Mouse (Mus musculus) gonadal fat pad, adult 2 months (tissue): ENCODE results near the gene Dnaic1. TPM values are rescaled to one million over a fixed set of nuclear protein-coding genes. Genes with fewer than 3 reads are reported as not detected.

ENCODE experiments used
- DNase-seq: peaks from one replicate; pipeline ENCODE4 v3.0.0-alpha.2; 2012; ENCODE audit warnings: low read depth
- polyA plus RNA-seq: library from polyadenylated mRNA; depleted of rRNA; stranded (reverse); fragments of >200 nt; gene quantifications from 2 replicates; pipeline ENCODE4 v1.2.3, GENCODE M21; 2012

Dnaic1 gene
- polyA plus RNA-seq, 1 experiment = 1.5 TPM

DNA sequence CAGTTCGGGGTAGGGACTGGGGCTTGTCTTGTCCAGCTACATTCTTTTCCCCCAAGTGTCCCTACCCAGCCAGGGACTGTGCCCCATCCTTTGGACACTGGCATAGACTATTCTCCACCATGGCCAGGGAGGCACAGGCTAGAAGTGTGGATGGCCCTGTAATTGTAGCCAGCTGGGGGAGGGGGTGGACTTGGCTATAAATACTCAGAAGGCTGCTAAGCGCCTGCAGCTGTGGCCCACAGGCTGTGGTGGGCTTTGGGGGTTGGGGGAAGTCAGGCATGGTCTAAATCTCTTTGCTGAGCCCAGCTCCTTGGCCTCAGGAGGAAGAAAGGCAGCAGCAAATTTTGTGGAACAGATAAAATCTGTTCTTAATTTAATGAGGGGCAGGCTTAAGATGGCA, 66.3 kb downstream of the Dnaic1 start:
- no peak for DNase-seq

DNA sequence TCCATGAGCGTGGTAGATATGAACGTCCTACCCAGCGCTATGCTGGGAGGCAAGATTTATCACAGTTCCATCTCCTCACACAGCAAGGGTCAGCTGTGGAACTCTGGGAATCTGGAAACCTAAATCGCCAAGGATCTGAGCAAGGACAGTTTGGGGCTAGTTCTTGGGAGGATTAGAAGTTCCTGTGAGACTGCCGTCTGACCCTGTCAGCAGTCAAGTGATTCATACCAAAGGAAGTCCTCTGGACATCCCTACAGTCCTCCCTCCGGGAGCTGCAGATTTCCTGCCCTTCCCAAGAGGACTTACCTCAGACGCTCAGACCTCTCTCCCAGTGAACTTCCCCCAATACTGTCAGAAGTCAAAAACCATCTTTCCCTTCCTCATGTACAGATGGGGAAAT, 66.8 kb downstream of the Dnaic1 start:
- DNase-seq = no peak

DNA sequence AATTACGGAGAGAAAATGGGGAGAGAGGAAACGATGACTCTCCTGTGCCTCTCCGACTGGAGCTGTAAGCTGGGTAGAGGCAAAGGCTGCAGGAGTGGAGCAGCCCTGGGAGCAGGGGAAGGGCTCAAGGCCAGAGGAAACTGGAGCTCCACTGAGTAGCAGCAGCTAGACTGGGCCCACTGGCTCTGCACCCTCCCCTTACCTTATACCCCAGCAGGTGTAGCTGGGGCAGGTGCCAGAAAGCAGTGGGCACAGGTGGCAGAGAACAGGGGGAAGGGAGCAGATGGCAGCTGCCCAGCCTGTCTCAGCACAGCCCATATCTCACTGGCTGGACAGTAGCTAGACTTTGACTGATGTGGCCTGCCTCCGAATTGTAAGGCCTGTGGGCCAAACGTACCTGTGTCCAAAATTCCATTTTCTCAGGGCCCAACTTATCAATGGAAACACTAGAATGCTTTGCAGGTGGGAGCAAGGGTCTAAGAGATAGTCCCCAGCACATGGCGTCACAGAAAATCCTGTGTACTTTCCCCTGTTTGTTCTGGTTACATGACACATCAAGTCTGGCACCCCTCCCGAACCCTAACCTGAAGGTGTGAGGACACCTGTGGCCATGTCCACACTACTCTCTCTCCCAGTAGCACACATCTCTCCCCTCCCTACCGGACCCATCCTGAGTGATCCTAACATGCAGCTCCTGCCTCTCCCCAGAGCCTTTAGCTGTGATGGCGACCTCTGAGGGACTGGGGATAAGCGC, 67.5 kb downstream of the Dnaic1 start:
- DNase-seq = no peak

DNA sequence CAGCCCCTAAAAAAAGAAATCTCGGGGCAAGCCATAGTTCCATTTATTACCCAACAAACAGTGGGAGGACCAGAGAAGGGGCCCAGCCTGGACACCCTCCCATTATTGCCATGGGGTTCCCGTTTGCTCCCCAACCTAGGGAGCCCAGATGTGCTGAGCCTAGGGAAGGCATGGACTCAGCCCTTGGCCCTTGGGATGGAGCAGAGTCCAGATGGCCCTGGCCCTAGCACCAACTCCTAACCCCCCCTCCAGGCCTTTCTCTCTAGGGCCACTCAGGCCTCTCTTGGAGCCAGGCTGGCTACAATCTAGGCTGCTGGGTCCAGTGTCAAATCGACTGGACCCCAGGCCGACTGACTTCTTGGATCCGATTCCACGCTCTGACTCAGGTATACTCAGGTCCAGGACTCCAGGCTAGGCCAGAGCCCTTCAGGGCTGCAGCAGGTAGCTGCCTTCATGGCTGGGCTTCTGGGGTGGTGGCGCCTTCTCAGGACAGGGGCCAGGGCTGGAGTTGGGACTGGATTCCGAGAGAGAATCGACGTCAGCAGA, 68.7 kb downstream of the Dnaic1 start:
- no peak for DNase-seq

DNA sequence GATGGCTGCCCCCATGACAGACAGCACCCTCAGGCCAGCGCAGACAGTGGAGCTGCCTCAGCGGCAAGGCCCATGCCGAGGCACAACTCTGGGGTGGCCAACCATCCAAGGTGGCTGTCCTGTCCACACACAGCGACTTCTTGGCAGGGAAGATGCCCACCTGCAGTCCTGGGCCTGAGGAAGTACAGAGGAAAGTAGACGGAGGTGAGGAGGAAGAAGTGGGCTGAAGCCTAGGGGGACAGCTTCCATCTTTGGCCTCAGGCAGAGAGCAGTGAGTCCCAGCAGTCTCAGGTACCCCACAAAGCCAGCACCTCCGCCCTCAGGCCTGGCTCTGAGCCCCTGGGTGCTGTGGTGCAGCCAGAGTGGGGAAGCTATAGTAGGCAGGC, 69.2 kb downstream of the Dnaic1 start:
- no peak for DNase-seq

DNA sequence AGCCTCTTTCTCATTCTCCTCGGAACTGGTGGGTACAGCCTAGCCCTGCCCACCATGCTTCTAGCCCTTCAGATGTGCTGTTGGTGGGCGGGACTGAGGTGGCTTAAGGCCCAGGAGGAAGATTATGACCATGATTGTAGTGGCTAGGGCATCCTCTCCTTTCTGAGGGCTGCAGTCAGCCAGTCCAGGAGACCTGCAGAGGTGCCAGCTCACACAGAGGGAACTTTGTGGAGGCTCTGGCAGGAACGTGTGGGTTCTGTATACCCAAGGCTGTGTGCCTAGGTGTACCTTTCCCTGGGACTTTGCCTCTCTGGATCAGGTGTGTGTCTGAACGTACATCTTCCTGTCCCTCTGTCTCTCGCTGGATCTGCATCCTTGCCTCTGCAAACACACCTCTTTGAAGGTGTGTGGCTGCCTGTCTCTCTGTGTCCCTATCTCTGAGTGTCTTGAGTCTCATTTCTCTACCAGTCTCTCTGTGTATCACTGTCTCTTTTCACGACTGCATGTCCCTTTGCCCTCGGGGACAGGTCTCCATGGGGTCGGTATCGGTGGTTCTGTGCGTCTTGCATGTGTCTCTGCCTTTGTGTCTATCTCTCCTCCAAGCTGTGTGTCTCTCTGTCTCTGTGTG, 69.8 kb downstream of the Dnaic1 start:
- no peak for DNase-seq

DNA sequence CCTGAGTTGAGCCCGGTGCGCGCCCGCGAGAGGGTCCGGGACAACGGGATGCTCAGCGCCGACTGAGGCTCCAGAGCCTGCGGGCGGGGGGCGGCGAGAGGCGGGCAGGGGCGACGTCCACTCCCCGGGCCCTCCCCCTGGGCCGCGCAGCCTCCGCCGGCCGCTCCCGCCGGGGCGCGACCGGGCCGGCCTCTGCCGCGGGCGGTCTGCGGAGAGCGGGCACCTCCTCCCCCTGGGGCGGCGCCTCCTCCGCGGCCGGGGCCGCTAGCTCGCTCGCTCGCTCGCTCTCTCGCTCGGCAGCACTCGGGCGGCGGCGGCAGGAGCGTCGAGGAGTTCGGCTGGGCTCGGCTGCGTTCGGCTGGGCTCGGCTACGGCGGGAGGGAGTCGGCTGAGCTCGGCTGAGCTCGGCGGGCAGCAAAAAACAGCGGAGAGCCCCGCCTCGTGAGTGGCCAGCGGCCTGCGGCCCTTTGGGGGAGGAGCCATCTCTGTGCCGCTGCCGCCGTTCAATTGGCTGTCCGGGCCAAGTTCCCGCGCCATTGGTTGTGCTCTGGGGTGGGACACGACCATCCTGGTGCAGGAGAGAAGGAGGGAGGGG, 70.4 kb downstream of the Dnaic1 start, which contains the start of gene Enho:
Enho (minus strand) TSS at position 412 of the 595 bp plus-strand sequence.
- DNase-seq = no peak

DNA sequence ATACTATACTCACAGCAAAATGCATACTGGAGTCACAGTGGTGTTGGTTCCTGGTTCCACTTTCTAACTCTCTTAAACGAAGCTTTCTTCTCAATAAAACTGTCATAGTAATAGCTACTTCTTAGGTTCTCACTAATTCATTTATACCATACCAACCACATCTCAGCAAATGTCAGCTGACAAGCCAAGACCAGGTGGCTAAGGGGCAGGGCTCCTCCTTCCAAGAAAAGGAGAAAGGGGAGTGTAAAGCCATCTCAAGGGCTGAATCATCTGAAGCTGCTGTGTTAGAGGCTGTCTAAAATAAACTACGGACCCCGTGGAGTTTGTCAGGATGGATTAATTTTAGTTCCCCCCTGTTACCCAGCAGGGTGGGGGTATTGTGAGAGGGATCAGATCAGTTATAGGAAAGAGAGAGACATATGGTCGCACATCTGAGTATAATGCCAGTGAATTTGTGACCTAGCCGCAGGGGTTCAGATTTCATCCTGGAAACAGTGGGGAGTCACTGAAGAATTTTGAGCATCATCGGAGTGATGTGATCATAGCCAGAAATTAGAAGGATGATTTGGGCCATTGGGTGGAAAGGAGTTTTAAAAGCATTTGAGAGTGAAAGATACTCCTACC, 71.7 kb downstream of the Dnaic1 start:
- no peak for DNase-seq

DNA sequence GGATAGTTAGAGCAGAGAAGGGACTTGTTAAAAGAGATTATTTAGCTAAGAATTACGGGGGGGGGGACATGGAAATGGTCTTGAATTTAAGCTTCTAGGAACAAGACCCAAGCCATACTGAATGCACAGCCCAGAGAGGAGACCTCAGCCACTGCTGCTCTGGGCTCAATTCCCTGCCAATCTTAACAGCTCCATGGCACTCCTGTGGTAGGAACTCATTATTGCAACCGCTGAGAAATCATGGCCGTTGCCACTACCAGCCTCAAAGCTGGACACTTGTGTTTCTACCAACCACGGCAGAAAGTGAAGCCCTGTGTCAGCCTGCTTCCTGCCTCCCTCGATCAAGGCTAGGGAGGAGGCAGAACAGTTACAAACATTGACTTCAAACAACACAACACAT, 75.9 kb downstream of the Dnaic1 start:
- DNase-seq = no peak

DNA sequence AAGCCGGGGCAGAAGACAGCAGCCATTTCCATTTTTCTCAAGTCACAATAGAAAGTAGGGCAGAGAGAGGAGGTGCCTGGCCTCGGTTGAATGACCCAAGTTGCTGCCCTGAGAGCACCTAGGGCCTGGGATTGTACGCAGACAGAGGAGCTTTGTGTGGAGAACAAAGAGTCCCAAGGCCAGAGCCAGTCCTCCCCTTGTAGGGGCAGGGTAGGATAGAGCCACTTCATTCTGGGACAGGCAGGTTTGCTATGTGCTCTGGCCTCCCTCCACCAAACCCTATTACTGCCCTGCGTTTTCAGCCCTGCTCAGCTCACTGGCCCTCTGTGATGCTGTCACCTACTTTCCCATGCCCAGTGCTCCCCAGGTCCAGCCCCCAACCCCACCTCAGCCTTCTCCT, 78.6 kb downstream of the Dnaic1 start:
- DNase-seq = no peak

DNA sequence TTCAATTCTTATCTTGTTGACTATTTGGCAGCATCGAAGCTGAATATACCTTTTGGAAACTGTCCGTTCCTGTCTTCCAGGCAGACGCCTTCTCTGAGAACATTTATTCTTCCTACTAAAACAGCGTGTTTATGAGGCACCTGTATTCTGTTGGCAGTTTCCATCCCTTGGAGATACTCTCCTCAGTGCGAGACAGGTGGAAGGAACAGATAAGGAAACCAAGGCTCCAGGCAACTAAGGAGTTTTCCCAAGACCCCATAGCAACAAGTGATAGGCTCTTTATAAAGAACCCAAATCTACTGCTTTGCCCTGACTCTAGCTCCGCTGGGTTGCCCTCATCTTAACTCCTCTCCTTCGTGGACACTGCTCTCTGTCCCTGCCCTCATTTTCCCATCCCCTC, 79.1 kb downstream of the Dnaic1 start:
- no peak for DNase-seq

DNA sequence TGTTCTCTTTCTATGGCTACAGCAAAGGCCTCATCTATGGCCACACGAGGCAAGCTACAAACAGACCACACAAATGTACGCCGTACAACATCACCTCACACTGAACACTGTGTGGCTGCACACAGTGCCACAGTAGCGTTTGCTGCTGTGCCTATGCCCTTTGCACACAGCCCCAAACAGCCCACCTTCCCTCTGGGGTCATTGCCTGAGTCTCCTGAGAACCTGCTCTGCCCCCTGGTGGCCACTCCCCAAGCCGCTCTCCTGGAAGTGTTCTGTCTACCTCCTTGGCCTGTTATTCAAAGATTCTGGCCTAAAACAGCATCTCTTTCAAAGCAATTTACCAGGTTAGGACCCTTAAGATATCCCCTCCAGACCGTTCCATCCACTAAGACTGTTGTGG, 83.7 kb downstream of the Dnaic1 start:
- no peak for DNase-seq

DNA sequence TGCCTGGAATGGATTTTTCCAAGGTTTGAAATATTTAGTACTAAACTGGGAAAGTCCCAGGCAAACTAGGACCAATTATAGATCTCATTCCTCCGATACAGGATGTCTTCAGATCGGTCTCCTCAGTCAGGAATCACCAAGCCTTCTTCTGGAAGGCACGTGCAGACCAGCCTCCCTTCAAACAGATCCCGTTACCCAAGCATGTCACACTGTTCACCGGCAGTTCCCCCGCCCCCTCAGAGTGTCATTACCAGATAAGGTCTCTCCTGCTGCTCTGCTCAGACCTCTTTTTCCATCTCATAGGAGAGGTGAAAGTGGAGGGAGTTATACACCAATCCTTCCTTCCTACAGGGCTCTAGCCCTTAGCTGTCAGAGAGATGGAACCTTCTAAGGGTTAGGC, 84.2 kb downstream of the Dnaic1 start:
- DNase-seq = no peak

DNA sequence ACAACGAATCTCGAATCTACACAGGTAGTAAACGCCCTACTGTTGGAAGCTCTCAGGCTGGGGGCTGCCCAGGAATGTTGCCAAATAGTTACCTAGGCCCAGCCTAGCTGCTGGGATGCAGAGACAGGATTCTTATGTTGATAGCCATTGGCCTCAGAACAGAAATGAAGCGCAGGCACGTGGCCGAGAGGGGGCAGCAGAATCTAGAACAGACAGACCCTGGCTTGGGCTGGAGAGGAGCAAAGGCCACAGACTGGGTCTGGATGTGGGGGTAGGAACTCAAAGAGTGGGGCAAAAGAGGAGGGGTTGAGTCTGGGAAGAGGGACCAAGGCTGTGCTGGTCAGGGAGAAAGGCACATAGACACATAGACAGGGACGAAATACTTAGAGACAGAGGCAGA, 84.6 kb downstream of the Dnaic1 start:
- DNase-seq = no peak

DNA sequence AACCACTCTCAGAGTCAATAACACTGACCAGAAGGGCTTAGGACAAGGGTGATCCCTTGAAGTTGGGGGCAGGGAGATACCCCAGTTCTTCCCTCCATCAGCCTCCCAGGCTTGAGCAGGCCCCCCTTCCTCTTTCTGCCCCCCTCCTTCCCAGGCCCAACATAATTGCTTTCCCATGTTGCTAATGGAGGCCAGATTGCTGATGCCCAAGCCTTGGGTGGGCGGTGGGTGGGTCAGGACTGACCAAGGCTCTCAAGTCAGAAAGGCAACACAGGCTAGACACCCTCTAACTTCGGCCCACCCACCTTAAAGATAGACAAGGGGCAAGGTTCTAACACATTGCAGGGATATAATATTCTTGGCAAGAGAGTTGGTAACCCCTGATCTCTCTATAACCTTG, 86.0 kb downstream of the Dnaic1 start:
- no peak for DNase-seq

DNA sequence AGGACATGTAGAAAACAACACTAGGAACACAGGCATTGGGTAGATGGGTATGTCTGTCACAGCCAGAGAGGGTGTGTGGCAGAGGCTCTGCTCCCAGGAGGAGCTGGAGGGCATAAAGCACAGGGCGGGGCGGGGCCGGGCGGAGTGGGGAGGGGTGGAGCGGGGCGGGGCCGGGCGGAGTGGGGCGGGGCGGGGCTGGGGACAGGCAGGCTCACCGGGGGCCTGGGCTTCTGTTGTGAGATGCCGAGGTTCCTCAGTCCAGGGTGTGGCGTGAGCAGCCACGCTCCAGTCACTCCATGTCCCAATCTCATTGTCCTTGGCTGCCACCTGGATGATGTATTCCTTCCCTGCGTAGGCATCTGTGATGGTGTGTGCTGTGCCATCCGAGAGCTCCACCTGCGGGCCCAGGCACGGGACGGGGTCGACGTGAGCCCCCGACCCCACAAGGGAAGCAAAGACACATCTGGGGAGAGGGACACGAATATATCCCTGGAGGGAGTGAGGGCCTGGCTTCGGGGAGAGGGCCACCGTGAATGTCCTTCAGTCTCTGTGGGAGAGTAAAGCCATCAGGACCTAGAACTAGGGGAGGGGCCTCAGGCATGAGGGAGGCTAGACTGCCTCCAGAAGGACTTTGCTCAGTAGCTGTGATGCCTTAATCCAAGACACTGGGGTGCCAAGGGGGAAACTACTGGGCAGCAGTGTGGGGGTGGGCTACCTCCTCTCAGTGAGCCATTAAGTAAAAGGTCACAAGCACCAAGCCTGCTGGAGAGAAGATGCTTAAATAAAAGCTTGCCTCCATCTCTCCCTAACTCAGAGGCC, 89.2 kb downstream of the Dnaic1 start:
- DNase-seq = no peak

DNA sequence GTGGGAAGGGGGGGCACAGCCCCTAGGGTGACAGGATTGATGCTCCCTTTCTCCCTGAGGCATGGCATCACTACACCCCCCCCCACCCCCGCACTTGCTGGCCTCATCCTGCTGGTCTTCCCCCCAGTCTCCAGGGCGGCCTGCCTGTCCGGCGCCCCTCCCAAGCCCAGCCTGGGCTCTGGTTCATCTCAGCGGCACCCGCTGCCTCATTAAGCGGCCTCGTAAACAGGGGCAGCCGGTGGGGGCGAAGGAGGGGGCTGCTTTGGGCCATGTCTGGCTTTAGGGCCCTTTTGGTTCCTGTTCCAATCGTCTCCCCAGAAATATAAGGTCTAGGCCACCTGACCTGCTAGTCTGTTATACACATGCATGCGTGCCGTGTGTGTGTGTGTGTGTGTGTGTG, 90.0 kb downstream of the Dnaic1 start:
- DNase-seq = no peak

DNA sequence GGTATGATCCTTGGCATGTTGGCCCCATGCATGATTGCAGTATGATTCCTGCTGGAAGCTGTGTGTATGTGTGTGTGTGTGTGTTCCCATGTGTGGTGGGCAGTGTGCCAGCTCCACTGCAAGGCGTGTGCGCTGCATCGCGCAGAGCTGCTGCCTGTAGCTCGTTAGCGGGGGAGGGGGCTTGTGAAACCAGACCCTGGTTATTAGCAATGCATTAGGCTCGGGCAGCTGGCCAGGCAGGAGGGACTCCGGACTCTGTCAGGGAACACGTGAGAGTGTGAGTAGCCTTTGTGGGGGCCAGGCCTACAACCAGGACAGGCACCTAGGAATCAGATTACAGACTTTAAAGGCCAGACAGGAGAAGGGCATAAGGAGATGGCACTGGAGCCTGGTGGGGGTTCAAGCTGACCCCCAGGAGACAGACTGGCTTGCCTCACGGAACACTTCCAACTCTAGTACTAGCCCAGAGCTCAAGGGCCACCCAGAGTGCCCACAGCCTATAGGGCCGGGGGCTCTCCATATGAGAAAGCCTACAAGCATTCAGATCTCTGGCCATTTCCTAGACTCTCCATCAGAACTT, 91.4 kb downstream of the Dnaic1 start:
- no peak for DNase-seq

DNA sequence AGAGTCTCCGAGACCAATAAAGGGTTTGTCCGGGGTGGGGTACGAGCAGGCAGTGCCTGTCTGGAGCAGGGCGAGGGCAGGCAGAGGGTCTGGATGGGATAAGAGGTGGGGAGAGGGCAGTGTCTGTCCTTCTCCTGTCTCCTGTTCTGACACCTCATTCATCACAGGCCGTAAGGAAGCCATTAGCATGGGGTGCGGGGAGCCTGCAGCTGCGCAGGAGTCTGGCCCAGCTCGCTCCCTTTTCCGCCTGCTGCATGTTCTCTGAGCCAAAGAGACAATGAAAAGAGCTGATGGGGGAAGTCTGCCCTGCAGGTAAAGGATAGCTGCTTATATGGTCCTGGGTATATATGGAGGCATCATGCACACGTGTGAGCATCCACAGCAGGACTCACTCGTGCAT, 93.1 kb downstream of the Dnaic1 start:
- no peak for DNase-seq

DNA sequence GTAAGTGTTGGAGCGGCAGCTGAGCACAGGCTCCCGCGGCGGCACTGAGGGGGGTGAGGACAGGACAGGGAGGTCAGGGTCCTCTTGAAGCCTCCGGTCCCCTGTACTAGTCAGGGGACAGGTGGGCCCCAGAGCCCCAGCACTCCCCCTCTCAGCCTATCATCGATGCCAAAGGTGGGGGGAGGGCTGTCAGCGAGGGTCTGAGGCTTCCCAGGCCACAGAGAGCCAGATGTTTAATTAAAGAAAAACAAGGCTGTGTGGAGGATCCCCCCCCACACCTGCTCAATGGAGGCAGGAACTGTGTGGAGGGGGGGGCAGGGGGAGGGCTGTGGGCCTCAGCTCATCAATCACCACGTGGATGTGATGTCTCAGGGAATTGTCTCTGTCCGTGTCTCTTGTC, 94.0 kb downstream of the Dnaic1 start:
- DNase-seq = no peak

DNA sequence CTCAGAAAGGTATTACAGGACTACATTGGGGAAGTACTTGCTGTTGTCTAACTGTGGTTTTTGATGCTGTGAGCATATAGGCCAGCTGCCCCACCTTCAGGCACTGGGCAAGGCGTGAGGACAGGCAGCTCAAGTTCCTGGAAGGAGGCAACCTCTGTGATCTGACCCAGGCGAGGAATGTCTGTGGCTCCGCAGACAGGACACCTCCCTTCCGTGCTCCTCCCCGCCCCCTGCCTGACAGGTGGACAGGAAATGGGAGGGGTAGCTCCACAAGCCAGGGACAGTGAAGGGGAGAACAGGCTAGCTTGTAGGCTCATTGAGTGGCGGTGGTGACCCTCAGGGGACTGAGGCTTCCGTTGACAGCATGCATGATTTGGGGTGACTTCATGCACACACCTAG, 95.0 kb downstream of the Dnaic1 start:
- DNase-seq = no peak
